Mouse (Mus musculus) MEL (cell line): ENCODE results near the gene Itga9. TPM values are rescaled to one million over a fixed set of nuclear protein-coding genes. Genes with fewer than 3 reads are reported as not detected.

Experiments used
- DNase-seq: peaks from one replicate; pipeline ENCODE4 v3.0.0; 2011; ENCODE audit warnings: low read depth, low spot score
- H3K27ac ChIP-seq: 2 replicates; pipeline ENCODE4 v1.5.1; 2012; ENCODE audit warnings: low read depth, mild to moderate bottlenecking, control low read depth, low read length, moderate library complexity; ENCODE audit not compliant: control insufficient read depth
- H3K27me3 ChIP-seq, 2 experiments: fragments of 150-350 bp in 1 of 2; sonication (generic) in 1 of 2; 2 replicates each; pipeline ENCODE4 v1.6.1; 2012; ENCODE audit warnings: low read length in 2 of 2, mild to moderate bottlenecking in 2 of 2, improper control_type of control experiment in 1 of 2, moderate library complexity in 1 of 2; ENCODE audit not compliant: insufficient read depth in 2 of 2, control insufficient read depth in 1 of 2
- H3K36me3 ChIP-seq, 2 experiments: 2 replicates each; pipeline ENCODE4 v1.6.1; 2012 to 2014; ENCODE audit warnings: low read length in 2 of 2, improper control_type of control experiment in 1 of 2, inconsistent platforms in 1 of 2, mild to moderate bottlenecking in 1 of 2; ENCODE audit not compliant: insufficient read depth in 2 of 2, control insufficient read depth in 1 of 2
- H3K4me1 ChIP-seq, 2 experiments: fragments of 150-350 bp in 1 of 2; sonication (generic) in 1 of 2; 2 replicates each; pipeline ENCODE4 v1.6.1; 2012; ENCODE audit warnings: low read length in 2 of 2, improper control_type of control experiment in 1 of 2, mild to moderate bottlenecking in 1 of 2; ENCODE audit not compliant: insufficient read depth in 2 of 2, control insufficient read depth in 1 of 2
- H3K4me3 ChIP-seq, 2 experiments: fragments of 150-350 bp in 1 of 2; sonication (generic) in 1 of 2; 2 replicates each; pipeline ENCODE4 v1.5.1; 2012; ENCODE audit warnings: low read depth in 2 of 2, low read length in 2 of 2, mild to moderate bottlenecking in 2 of 2, moderate library complexity in 2 of 2, control low read depth in 1 of 2, improper control_type of control experiment in 1 of 2; ENCODE audit not compliant: control insufficient read depth in 1 of 2, insufficient read depth in 1 of 2
- H3K79me2 ChIP-seq: 2 replicates; pipeline ENCODE4 v1.6.1; 2012; ENCODE audit warnings: mild to moderate bottlenecking, low read length, moderate library complexity; ENCODE audit not compliant: control insufficient read depth, poor library complexity, insufficient read depth
- H3K9ac ChIP-seq: 2 replicates; pipeline ENCODE4 v1.6.1; 2012; ENCODE audit warnings: low read depth, mild to moderate bottlenecking, control low read depth, low read length, moderate library complexity; ENCODE audit not compliant: control insufficient read depth, poor library complexity, severe bottlenecking
- H3K9me3 ChIP-seq: fragments of 150-350 bp; sonication (generic); replicated peaks from 2 replicates; pipeline ENCODE4 v1.6.1; 2012; ENCODE audit warnings: mild to moderate bottlenecking, low read length, improper control_type of control experiment, moderate library complexity; ENCODE audit not compliant: insufficient read depth
- BHLHE40 ChIP-seq: IDR thresholded peaks from 2 replicates; pipeline ENCODE4 v1.6.1; 2012; ENCODE audit warnings: low read depth, mild to moderate bottlenecking, inconsistent platforms, low read length, improper control_type of control experiment, borderline replicate concordance
- E2F4 ChIP-seq: IDR thresholded peaks from 2 replicates; pipeline ENCODE4 v1.6.1; 2011; ENCODE audit warnings: low read depth, low read length, improper control_type of control experiment, borderline replicate concordance
- EP300 ChIP-seq, 2 experiments: IDR thresholded peaks; 2 replicates each; pipeline ENCODE4 v1.6.1; 2011; ENCODE audit warnings: improper control_type of control experiment in 2 of 2, low read length in 2 of 2, low read depth in 1 of 2, mild to moderate bottlenecking in 1 of 2
- ETS1 ChIP-seq: IDR thresholded peaks from 2 replicates; pipeline ENCODE4 v1.6.1; 2012; ENCODE audit warnings: low read depth, mild to moderate bottlenecking, inconsistent platforms, low read length, improper control_type of control experiment, moderate library complexity
- GABPA ChIP-seq: IDR thresholded peaks from 2 replicates; pipeline ENCODE4 v1.6.1; 2012; ENCODE audit warnings: low read depth, mild to moderate bottlenecking, inconsistent platforms, low read length, improper control_type of control experiment, moderate library complexity
- GATA1 ChIP-seq: IDR thresholded peaks from 2 replicates; pipeline ENCODE4 v1.6.1; 2011; ENCODE audit warnings: low read depth, low read length, improper control_type of control experiment
- HCFC1 ChIP-seq: IDR thresholded peaks from 2 replicates; pipeline ENCODE4 v1.6.1; 2012; ENCODE audit warnings: low read depth, mild to moderate bottlenecking, inconsistent platforms, low read length, improper control_type of control experiment, moderate library complexity
- MAX ChIP-seq: IDR thresholded peaks from 2 replicates; pipeline ENCODE4 v1.6.1; 2011; ENCODE audit warnings: low read length, improper control_type of control experiment
- MXI1 ChIP-seq: IDR thresholded peaks from 2 replicates; pipeline ENCODE4 v1.6.1; 2011; ENCODE audit warnings: mild to moderate bottlenecking, low read depth, low read length, improper control_type of control experiment
- MYB ChIP-seq: IDR thresholded peaks from 2 replicates; pipeline ENCODE4 v1.6.1; 2011; ENCODE audit warnings: mild to moderate bottlenecking, low read depth, low read length, improper control_type of control experiment
- MYC ChIP-seq: IDR thresholded peaks from 2 replicates; pipeline ENCODE4 v1.6.1; 2011; ENCODE audit warnings: low read depth, mild to moderate bottlenecking, low read length, improper control_type of control experiment, moderate library complexity
- POLR2AphosphoS5 ChIP-seq: IDR thresholded peaks from 2 replicates; pipeline ENCODE4 v1.6.1; 2012; ENCODE audit warnings: low read depth, borderline replicate concordance, mild to moderate bottlenecking, inconsistent platforms, low read length, moderate library complexity, mixed read lengths
- RCOR1 ChIP-seq: IDR thresholded peaks from 2 replicates; pipeline ENCODE4 v1.6.1; 2012; ENCODE audit warnings: low read depth, mild to moderate bottlenecking, inconsistent platforms, low read length, improper control_type of control experiment
- SIN3A ChIP-seq: IDR thresholded peaks from 2 replicates; pipeline ENCODE4 v1.6.1; 2012; ENCODE audit warnings: low read length, improper control_type of control experiment, inconsistent platforms
- SMC3 ChIP-seq: IDR thresholded peaks from 2 replicates; pipeline ENCODE4 v1.6.1; 2011; ENCODE audit warnings: low read depth, low read length, improper control_type of control experiment
- TAL1 ChIP-seq: IDR thresholded peaks from 2 replicates; pipeline ENCODE4 v1.6.1; 2012; ENCODE audit warnings: mild to moderate bottlenecking, inconsistent platforms, low read length, moderate library complexity, mixed read lengths
- TCF12 ChIP-seq: IDR thresholded peaks from 2 replicates; pipeline ENCODE4 v1.6.1; 2014; ENCODE audit warnings: low read depth, mild to moderate bottlenecking, inconsistent platforms, low read length, improper control_type of control experiment, moderate library complexity
- ZC3H11A ChIP-seq: IDR thresholded peaks from 2 replicates; pipeline ENCODE4 v1.6.1; 2012; ENCODE audit warnings: low read depth, mild to moderate bottlenecking, inconsistent platforms, low read length, improper control_type of control experiment
- polyA plus RNA-seq, 2 experiments: library from polyadenylated mRNA; stranded (reverse) in 1 of 2; unstranded in 1 of 2; fragments of >175 nt in 1 of 2; fragments of >200 nt in 1 of 2; gene quantifications; 2 replicates each; pipeline versions ENCODE4 v1.2.1 to v1.2.4; 2012; ENCODE audit warnings: low replicate concordance in 2 of 2, low read depth in 1 of 2; ENCODE audit not compliant: insufficient read length in 2 of 2, insufficient read depth in 1 of 2, missing spikeins in 1 of 2
- total RNA-seq: library from RNA; depleted of rRNA; stranded (reverse); fragments of 300-350 nt; gene quantifications from 2 replicates; pipeline ENCODE4 v1.2.3, GENCODE M21; 2012

Gene Itga9
- total and polyA plus RNA-seq, 3 experiments = 0.19 to 0.21 TPM; not detected in 1

- Histone ChIP-seq H3K36me3 (peaks cover 0 to 10% of the 10 kb centered on the region in 2 experiments; a peak in 2 of 4 replicates), H3K27me3 (no peaks in the 10 kb centered on the region), H3K4me3 (peak overlapping the region; percentile 38 to 44), H3K9me3 (no peaks in the 10 kb centered on the region), H3K27ac (peak overlapping the region; percentile 63), H3K4me1 (peaks cover 0 to 12% of the 10 kb centered on the region in 2 experiments; a peak in 3 of 4 replicates), H3K9ac (peak overlapping the region; percentile 8; the same call in 1 of the 2 replicates), H3K79me2 (no peaks in the 10 kb centered on the region)
- peak; percentile 68 for DNase-seq
- TF ChIP-seq MAX = peak; percentile 36; the same call in 1 of the 2 replicates
- TF ChIP-seq MYC = 0 out of 2 replicates have a peak, but pooled peaks have one; percentile 33
- TF ChIP-seq ZC3H11A = no peak
These were observed 337.5 kb downstream of the Itga9 start for GRCm38 (mm10) chr9:118943941-118944340.

GRCm38 (mm10) chr9:118944388-118944787 is 337.9 kb downstream of the Itga9 start:
- Histone ChIP-seq H3K9ac (peak overlapping the region; percentile 24), H3K4me3 (peak overlapping the region; percentile 38 to 44), H3K4me1 (peaks cover 0 to 12% of the 10 kb centered on the region in 2 experiments; a peak in 3 of 4 replicates), H3K27ac (peak overlapping the region; percentile 63), H3K36me3 (peaks cover 0 to 10% of the 10 kb centered on the region in 2 experiments; a peak in 2 of 4 replicates), H3K79me2 (no peaks in the 10 kb centered on the region)
- TF ChIP-seq TCF12 (peak; percentile 84), GATA1 (peak; percentile 85), TAL1 (0 out of 2 replicates have a peak, but pooled peaks have one; percentile 7), ETS1 (peak; percentile 87), MXI1 (peak; percentile 66), EP300 (IDR thresholded peaks at IDR 0.05; ENCODE audit: low read depth in 1 of 2, low read length in 2 of 2) (peak; percentile 83 to 90), RCOR1 (peak; percentile 82), HCFC1 (peak; percentile 26; the same call in 1 of the 2 replicates), SMC3 (no peak), POLR2AphosphoS5 (no peak), BHLHE40 (0 out of 2 replicates have a peak, but pooled peaks have one; percentile 38), MYB (0 out of 2 replicates have a peak, but pooled peaks have one; percentile 14), E2F4 (no peak), MYC (peak; percentile 63; the same call in 1 of the 2 replicates), GABPA (no peak), SIN3A (peak; percentile 85)
- TF ChIP-seq, all 39 proteins: peak for 12
- peak; percentile 85 for DNase-seq
- Histone ChIP-seq H3K27me3 (no peaks in the 10 kb centered on the region), H3K9me3 (no peaks in the 10 kb centered on the region)
